Mouse (Mus musculus) heart, embryonic 10.5 days (tissue): ENCODE results near the gene Ttc28. TPM values are rescaled to one million over a fixed set of nuclear protein-coding genes. Genes with fewer than 3 reads are reported as not detected.

Experiments
- DNase-seq: peaks from one replicate; pipeline ENCODE4 v3.0.0-alpha.2; 2017; ENCODE audit warnings: low spot score
- H3K27ac ChIP-seq: fragments of 300-500 bp; sonication (generic); 2 replicates; pipeline ENCODE4 v1.5.1; 2016; ENCODE audit warnings: mild to moderate bottlenecking
- H3K27me3 ChIP-seq: fragments of 300-500 bp; sonication (generic); 2 replicates; pipeline ENCODE4 v1.6.1; 2016; ENCODE audit warnings: mild to moderate bottlenecking; ENCODE audit not compliant: poor library complexity, insufficient read depth, severe bottlenecking
- H3K36me3 ChIP-seq: fragments of 300-500 bp; sonication (generic); 2 replicates; pipeline ENCODE4 v1.6.1; 2016; ENCODE audit warnings: mild to moderate bottlenecking, moderate library complexity
- H3K4me1 ChIP-seq: fragments of 300-500 bp; sonication (generic); 2 replicates; pipeline ENCODE4 v1.6.1; 2016; ENCODE audit warnings: mild to moderate bottlenecking
- H3K4me3 ChIP-seq: fragments of 300-500 bp; sonication (generic); 2 replicates; pipeline ENCODE4 v1.5.1; 2016; ENCODE audit warnings: mild to moderate bottlenecking, moderate library complexity
- H3K9me3 ChIP-seq: fragments of 300-500 bp; sonication (generic); 2 replicates; pipeline ENCODE4 v1.6.1; 2016; ENCODE audit warnings: mild to moderate bottlenecking, moderate library complexity
- WGBS: fragments of 180-500 bp; shearing (Covaris S2); methylation state at CpG from one replicate; pipeline ENCODE4 v1.1.7; 2016; 5-methylcytosine and 5-hydroxymethylcytosine counted together
- polyA plus RNA-seq: library from polyadenylated mRNA; unstranded; fragments of >200 nt; fragmentation: Nextera tagmentation; extraction: Ambion mirVana; gene quantifications from 2 replicates; pipeline ENCODE4 v1.2.1, GENCODE M21; 2016

Gene Ttc28
- polyA plus RNA-seq, 1 experiment from 2014 or later, result 10.9 TPM

DNA sequence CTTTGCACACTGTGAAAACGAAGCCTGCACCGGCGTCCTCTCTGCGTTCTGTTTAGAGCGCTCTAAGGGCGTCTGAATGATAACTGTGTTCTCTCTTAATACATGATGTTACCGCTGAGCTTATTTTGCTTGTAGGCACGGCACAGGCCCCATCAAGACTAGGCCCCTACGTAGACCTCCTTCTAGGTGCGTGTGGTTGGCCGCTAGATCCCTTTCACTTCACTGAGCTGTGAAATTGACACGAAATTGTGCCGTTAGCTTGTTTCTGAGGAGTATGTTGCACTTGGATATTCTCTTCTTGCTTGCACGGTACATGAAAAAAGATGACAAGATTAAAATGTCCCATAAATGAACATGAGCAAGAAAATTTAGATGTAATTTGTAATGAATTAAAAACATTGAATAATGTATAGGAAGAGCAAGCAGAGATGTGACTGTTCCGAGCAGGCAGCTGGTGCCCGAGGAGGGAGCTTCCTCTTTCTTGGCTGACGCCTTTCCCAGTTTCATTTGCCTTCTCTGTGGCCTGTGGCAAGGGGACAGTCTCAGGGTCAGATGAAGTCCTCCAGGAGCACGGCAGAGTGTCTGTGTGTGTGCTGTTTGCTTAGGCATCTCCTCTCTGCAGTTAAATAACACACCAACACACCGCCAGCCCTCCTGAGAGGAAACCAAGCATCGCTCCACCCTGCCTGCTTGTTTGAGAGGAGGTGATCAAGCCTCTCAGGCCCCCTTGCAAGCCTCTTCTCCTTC lies 261.7 kb downstream of the Ttc28 start:
- H3K27ac ChIP-seq, result no peak overlapping the region
- peaks cover 47% of the 10 kb centered on the region for H3K4me1 ChIP-seq
- peaks cover 14% of the 10 kb centered on the region; the same call in 1 of the 2 replicates for H3K27me3 ChIP-seq
- H3K9me3 ChIP-seq, result no peaks in the 10 kb centered on the region
- no peak overlapping the region for H3K4me3 ChIP-seq
- no peak for DNase-seq
- WGBS, result 84% methylated on average over 20 of the region's 20 CpGs
- no peaks in the 10 kb centered on the region for H3K36me3 ChIP-seq

DNA sequence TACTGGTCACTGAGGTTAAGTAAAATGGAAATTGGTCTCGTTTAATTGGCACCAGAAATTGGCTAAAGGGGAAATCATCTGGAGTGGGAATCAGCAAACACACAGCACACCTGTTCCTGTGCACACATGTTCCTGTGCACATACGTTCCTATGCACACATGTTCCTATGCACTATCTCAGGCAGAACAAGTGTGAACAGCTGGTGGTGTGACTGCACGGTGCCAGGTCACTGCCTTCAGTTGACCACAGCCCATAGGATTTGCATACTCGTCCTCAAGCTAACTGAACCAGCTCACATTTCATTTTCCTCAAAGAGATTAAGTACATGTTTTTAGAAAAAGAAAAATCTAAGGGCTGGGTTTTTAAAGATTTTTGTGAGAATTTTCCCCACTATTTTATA lies 263.2 kb downstream of the Ttc28 start:
- no peak overlapping the region for H3K4me3 ChIP-seq
- H3K36me3 ChIP-seq, result no peaks in the 10 kb centered on the region; the same call in 1 of the 2 replicates
- DNase-seq, result no peak
- no peak overlapping the region for H3K27ac ChIP-seq
- peaks cover 33% of the 10 kb centered on the region for H3K4me1 ChIP-seq
- H3K9me3 ChIP-seq, result no peaks in the 10 kb centered on the region
- peaks cover 14% of the 10 kb centered on the region; the same call in 1 of the 2 replicates for H3K27me3 ChIP-seq
- 82% methylated on average over 4 of the region's 4 CpGs for WGBS

DNA sequence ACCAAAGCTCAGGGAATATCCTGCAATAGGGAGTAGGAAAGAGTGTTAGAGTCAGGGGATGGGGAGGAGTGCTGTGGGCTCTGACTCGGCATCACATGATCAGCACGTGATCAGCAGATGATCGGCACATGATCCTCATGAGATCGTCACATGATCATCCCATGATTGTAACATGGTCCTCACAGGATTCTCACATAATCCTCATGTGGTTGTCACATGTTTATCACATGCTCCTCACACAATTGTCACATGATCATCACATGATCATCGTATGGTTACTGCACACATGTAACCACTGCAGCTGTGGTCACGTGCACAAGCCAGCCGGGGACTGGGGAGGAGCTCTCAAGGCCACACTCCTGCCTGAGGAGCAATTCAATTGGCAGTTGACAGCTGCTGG lies 264.8 kb downstream of the Ttc28 start:
- Histone ChIP-seq H3K4me1 (peaks cover 22% of the 10 kb centered on the region), H3K36me3 (no peaks in the 10 kb centered on the region; the same call in 1 of the 2 replicates), H3K27me3 (peaks cover 7% of the 10 kb centered on the region; the same call in 1 of the 2 replicates), H3K27ac (no peak overlapping the region), H3K4me3 (no peak overlapping the region), H3K9me3 (no peaks in the 10 kb centered on the region)
- DNase-seq, result no peak
- 86% methylated on average over 7 of the region's 7 CpGs for WGBS

DNA sequence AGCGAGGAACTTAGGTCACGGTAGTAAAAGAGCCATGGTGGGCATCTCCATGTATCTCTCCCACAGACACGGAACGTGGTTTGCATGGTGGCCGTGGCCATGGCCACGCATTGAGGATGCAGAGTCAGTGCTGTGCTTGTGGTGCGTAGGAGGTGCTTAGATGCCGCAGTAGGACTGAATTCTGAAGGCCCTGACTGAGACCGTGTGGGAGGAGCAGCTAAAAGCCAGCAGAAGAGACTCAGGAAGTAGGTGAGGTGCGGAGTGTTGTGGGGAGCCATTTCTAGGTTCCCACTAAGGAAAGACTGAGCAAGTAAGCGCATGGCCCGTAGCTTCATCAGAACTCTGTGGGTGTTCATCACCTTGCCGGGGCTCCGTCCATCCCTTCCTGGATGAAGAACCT lies 271.0 kb downstream of the Ttc28 start:
- H3K27me3 ChIP-seq, result 0 out of 2 replicates have a peak, but pooled peaks cover under 1% of the 10 kb centered on the region
- H3K4me3 ChIP-seq, result no peak overlapping the region
- H3K9me3 ChIP-seq, result no peaks in the 10 kb centered on the region
- no peak for DNase-seq
- WGBS, result 88% methylated on average over 14 of the region's 14 CpGs
- H3K27ac ChIP-seq, result no peak overlapping the region
- H3K36me3 ChIP-seq, result no peaks in the 10 kb centered on the region; the same call in 1 of the 2 replicates
- H3K4me1 ChIP-seq, result peaks cover 41% of the 10 kb centered on the region

GRCm38 (mm10) chr5:111151882-111152759 lies 272.5 kb downstream of the Ttc28 start:
- Histone ChIP-seq H3K36me3 (no peaks in the 10 kb centered on the region; the same call in 1 of the 2 replicates), H3K4me3 (no peak overlapping the region), H3K27ac (peak overlapping the region; percentile 10; the same call in 1 of the 2 replicates), H3K27me3 (0 out of 2 replicates have a peak, but pooled peaks cover 3% of the 10 kb centered on the region), H3K4me1 (peaks cover 47% of the 10 kb centered on the region), H3K9me3 (no peaks in the 10 kb centered on the region)
- 48% methylated on average over 19 of the region's 19 CpGs for WGBS
- DNase-seq, result no peak

- Histone ChIP-seq H3K27me3 (peaks cover 16% of the 10 kb centered on the region), H3K4me1 (peaks cover 55% of the 10 kb centered on the region), H3K4me3 (no peak overlapping the region), H3K9me3 (no peaks in the 10 kb centered on the region), H3K27ac (no peak overlapping the region), H3K36me3 (no peaks in the 10 kb centered on the region)
- no peak for DNase-seq
- 48% methylated on average over 7 of the region's 7 CpGs for WGBS
Observed at GRCm38 (mm10) chr5:111154586-111154985, 275.0 kb downstream of the Ttc28 start.

GRCm38 (mm10) chr5:111155271-111155670 lies 275.7 kb downstream of the Ttc28 start:
- H3K4me1 ChIP-seq, result peaks cover 62% of the 10 kb centered on the region
- H3K9me3 ChIP-seq, result no peaks in the 10 kb centered on the region
- H3K27ac ChIP-seq, result peak overlapping the region; percentile 59; the same call in 1 of the 2 replicates
- H3K36me3 ChIP-seq, result no peaks in the 10 kb centered on the region
- DNase-seq, result no peak
- H3K4me3 ChIP-seq, result no peak overlapping the region
- peaks cover 16% of the 10 kb centered on the region for H3K27me3 ChIP-seq
- 88% methylated on average over 4 of the region's 4 CpGs for WGBS

DNA sequence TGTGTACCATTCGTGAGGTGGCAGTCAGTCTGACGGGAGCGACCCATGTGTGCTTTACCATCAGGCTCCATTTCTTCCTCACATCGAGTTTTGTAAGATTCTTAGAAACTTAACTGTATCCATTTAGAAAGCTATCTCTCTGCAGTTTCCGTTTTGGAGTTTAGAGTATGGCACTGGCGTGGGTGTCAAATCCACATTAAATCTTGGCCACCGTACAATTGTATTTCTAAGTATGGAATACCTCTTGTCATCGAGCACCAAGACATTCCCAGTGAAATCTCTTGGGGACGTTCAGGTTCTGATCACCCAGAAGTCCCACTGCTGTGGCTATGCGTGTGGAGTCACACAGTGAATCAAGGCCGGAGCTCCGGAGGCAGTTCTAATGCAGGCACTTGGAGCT lies 276.3 kb downstream of the Ttc28 start:
- no peaks in the 10 kb centered on the region for H3K36me3 ChIP-seq
- 84% methylated on average over 12 of the region's 12 CpGs for WGBS
- H3K27ac ChIP-seq, result no peak overlapping the region
- peaks cover 17% of the 10 kb centered on the region for H3K27me3 ChIP-seq
- H3K9me3 ChIP-seq, result no peaks in the 10 kb centered on the region
- no peak for DNase-seq
- peaks cover 69% of the 10 kb centered on the region for H3K4me1 ChIP-seq
- no peak overlapping the region for H3K4me3 ChIP-seq

- Histone ChIP-seq H3K27me3 (peaks cover 35% of the 10 kb centered on the region), H3K27ac (0 out of 2 replicates have a peak overlapping the region, but pooled peaks have one; percentile 12), H3K9me3 (no peaks in the 10 kb centered on the region), H3K4me3 (no peak overlapping the region), H3K36me3 (no peaks in the 10 kb centered on the region), H3K4me1 (peaks cover 66% of the 10 kb centered on the region)
- no peak for DNase-seq
- 76% methylated on average over 9 of the region's 9 CpGs for WGBS
Observed at GRCm38 (mm10) chr5:111158266-111158665, 278.7 kb downstream of the Ttc28 start.

GRCm38 (mm10) chr5:111159628-111160321 lies 280.2 kb downstream of the Ttc28 start:
- H3K36me3 ChIP-seq, result no peaks in the 10 kb centered on the region
- H3K4me1 ChIP-seq, result peaks cover 57% of the 10 kb centered on the region
- H3K27me3 ChIP-seq, result peaks cover 43% of the 10 kb centered on the region
- WGBS, result 30% methylated on average over 23 of the region's 23 CpGs
- H3K27ac ChIP-seq, result peak overlapping the region; percentile 68; the same call in 1 of the 2 replicates
- no peak for DNase-seq
- peak overlapping the region; percentile 30 for H3K4me3 ChIP-seq
- H3K9me3 ChIP-seq, result no peaks in the 10 kb centered on the region

DNA sequence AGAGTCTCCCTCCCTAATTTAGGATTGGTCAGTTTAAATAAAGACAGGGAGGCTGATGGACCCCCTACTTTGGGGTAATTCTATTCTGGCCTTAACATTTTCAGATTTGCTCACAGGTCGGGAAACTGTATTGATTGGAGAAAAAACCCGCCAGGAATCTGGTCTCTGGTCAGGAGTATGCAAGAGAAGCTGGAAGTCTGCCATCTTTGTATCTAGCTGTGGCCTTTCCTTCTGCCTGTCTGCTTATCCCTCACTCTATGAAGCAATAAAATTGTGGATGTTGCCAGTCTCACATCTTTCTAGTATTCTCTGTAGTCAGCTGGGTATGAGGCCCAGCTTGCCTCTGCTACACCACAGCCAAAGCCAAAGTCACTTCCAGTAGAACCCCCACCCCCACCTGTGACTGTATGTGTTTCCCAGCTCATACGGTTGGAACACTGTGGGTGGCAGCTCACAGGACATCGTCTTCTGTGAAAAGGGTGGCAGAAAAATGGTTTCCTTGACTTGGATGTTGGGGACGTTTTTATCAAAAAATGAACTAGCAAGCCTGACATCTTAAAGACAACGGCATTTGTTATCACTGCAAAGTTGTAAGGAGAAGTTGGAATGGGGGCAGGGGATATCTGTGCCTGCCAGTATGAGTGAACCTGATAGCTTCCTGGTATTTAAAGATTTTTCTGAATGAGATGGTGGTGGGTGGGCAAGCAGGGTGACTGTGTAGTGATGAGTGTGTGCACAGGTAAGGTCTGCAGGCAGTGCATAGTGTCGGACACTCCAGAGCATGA lies 281.7 kb downstream of the Ttc28 start:
- WGBS, result 62% methylated on average over 7 of the region's 7 CpGs
- no peak for DNase-seq
- peaks cover 49% of the 10 kb centered on the region for H3K4me1 ChIP-seq
- no peaks in the 10 kb centered on the region for H3K9me3 ChIP-seq
- H3K27ac ChIP-seq, result no peak overlapping the region; the same call in 1 of the 2 replicates
- H3K4me3 ChIP-seq, result no peak overlapping the region
- peaks cover 46% of the 10 kb centered on the region for H3K27me3 ChIP-seq
- H3K36me3 ChIP-seq, result no peaks in the 10 kb centered on the region

- WGBS, result 50% methylated on average over 6 of the region's 6 CpGs
- no peak for DNase-seq
- Histone ChIP-seq H3K27me3 (peaks cover 56% of the 10 kb centered on the region), H3K4me1 (peaks cover 48% of the 10 kb centered on the region), H3K36me3 (no peaks in the 10 kb centered on the region), H3K27ac (no peak overlapping the region), H3K9me3 (no peaks in the 10 kb centered on the region), H3K4me3 (no peak overlapping the region)
Observed at GRCm38 (mm10) chr5:111162857-111163256, 283.3 kb downstream of the Ttc28 start.
